Mouse (Mus musculus): Measurements from ENCODE around the gene Srarp. TPM values are rescaled to one million over a fixed set of nuclear protein-coding genes. Genes with fewer than 3 reads are reported as not detected.

The Srarp gene
- not detected in 2 replicates for polyA plus RNA-seq (2014; fragmentation: Nextera tagmentation; extraction: Ambion mirVana)

- no peaks in the 10 kb centered on the region for H3K36me3 ChIP-seq (ENCODE audit: control insufficient read depth, insufficient read depth, low read length)
- DNase-seq (ENCODE audit: low spot score): no peak
- H3K27ac ChIP-seq (ENCODE audit: low read depth, low read length): no peak within 1 kb of the TSS
- H3K4me3 ChIP-seq (ENCODE audit: low read depth, low read length): no peak within 1 kb of the TSS
- H3K4me1 ChIP-seq (replicated peaks; ENCODE audit: control insufficient read depth, insufficient read depth, low read length): no peaks in the 10 kb centered on the region
- WGBS: 76% methylated on average over 1 of the region's 1 CpGs
- no peaks in the 10 kb centered on the region for H3K9me3 ChIP-seq (ENCODE audit: control insufficient read depth, low read length)
- no peaks in the 10 kb centered on the region for H3K27me3 ChIP-seq (replicated peaks; ENCODE audit: control insufficient read depth, insufficient read depth, low read length)
- ATAC-seq (replicated peaks; ENCODE audit: low FRiP score): no peak
- no peak within 1 kb of the TSS for H3K4me2 ChIP-seq
- H3K9ac ChIP-seq (ENCODE audit: low read depth, low read length): no peak within 1 kb of the TSS
Observed at GRCm38 (mm10) chr4:141435974-141436373, at the start of gene Srarp. TSS of gene Srarp (minus strand) at chr4:141436105.

DNA sequence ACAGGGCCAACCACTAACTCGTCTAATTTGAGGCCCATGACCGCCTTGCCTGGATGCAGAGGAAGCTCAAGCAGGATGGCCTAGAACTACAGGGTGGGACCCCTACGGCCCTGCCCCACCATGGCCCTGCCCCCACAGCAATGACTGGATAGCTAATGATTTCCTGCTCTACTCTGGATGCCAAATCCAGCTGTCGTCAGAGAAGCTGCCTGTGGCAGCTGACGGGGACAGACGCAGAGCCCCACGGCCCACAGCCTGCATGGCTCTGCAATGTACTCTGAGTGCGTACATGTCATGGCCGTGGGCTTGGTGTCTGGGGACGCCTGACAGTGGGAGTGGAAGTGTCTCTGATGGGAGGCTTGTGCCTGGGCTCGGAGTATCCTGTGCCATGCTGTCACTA is 48.2 kb upstream of the Srarp start:
- 84% methylated on average over 11 of the region's 11 CpGs for WGBS
- DNase-seq (ENCODE audit: low spot score): no peak

DNA sequence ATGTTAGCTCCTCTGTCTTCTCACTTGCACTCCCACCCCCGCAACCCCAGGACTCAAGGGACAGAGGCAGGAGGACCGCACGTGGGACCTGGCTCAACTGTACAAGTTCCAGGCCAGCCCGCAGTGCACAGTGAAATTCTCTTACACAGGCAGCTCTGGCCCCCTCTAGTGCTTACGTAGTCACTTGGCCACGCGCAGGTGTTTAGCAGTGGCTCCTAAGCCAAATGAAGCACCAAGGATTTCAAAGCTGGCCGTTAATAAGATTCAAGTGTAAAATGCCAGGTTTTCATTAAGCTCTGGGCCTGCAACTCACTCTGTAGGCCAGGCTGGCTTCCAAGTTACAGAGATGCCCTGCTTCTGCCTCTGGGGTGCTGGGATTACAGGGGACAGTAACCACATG is 43.5 kb upstream of the Srarp start:
- H3K4me3 ChIP-seq (ENCODE audit: low read depth, low read length): no peak overlapping the region
- ATAC-seq (replicated peaks; ENCODE audit: low FRiP score) (no peak), DNase-seq (ENCODE audit: low spot score) (no peak)
- no peaks in the 10 kb centered on the region for H3K27me3 ChIP-seq (replicated peaks; ENCODE audit: control insufficient read depth, insufficient read depth, low read length)
- H3K27ac ChIP-seq (ENCODE audit: low read depth, low read length): no peak overlapping the region
- no peak overlapping the region for H3K9ac ChIP-seq (ENCODE audit: low read depth, low read length)
- H3K4me2 ChIP-seq: no peak overlapping the region
- H3K9me3 ChIP-seq (ENCODE audit: control insufficient read depth, low read length): no peaks in the 10 kb centered on the region
- H3K4me1 ChIP-seq (replicated peaks; ENCODE audit: control insufficient read depth, insufficient read depth, low read length): no peaks in the 10 kb centered on the region
- 94% methylated on average over 8 of the region's 8 CpGs for WGBS
- H3K36me3 ChIP-seq (ENCODE audit: control insufficient read depth, insufficient read depth, low read length): peaks cover 74% of the 10 kb centered on the region

More for the DNA sequence above, 48.2 kb upstream of the Srarp start:
- no peak overlapping the region for H3K27ac ChIP-seq (ENCODE audit: low read depth, low read length)
- no peak overlapping the region for H3K9ac ChIP-seq (ENCODE audit: low read depth, low read length)
- no peaks in the 10 kb centered on the region for H3K9me3 ChIP-seq (ENCODE audit: control insufficient read depth, low read length)
- no peaks in the 10 kb centered on the region for H3K27me3 ChIP-seq (replicated peaks; ENCODE audit: control insufficient read depth, insufficient read depth, low read length)
- no peak overlapping the region for H3K4me2 ChIP-seq
- no peak overlapping the region for H3K4me3 ChIP-seq (ENCODE audit: low read depth, low read length)
- H3K36me3 ChIP-seq (ENCODE audit: control insufficient read depth, insufficient read depth, low read length): peaks cover 58% of the 10 kb centered on the region
- ATAC-seq (replicated peaks; ENCODE audit: low FRiP score): no peak
- H3K4me1 ChIP-seq (replicated peaks; ENCODE audit: control insufficient read depth, insufficient read depth, low read length): no peaks in the 10 kb centered on the region

- Histone ChIP-seq H3K9ac (ENCODE audit: low read depth, low read length) (no peak overlapping the region), H3K27me3 (replicated peaks; ENCODE audit: control insufficient read depth, insufficient read depth, low read length) (no peaks in the 10 kb centered on the region), H3K4me2 (no peak overlapping the region), H3K36me3 (ENCODE audit: control insufficient read depth, insufficient read depth, low read length) (peaks cover 80% of the 10 kb centered on the region), H3K4me1 (replicated peaks; ENCODE audit: control insufficient read depth, insufficient read depth, low read length) (no peaks in the 10 kb centered on the region), H3K27ac (ENCODE audit: low read depth, low read length) (no peak overlapping the region), H3K4me3 (ENCODE audit: low read depth, low read length) (no peak overlapping the region), H3K9me3 (ENCODE audit: control insufficient read depth, low read length) (no peaks in the 10 kb centered on the region)
- DNase-seq (ENCODE audit: low spot score): no peak
- no peak for ATAC-seq (replicated peaks; ENCODE audit: low FRiP score)
- 94% methylated on average over 32 of the region's 32 CpGs for whole genome bisulfite sequencing
Observed at GRCm38 (mm10) chr4:141478794-141479193, 42.9 kb upstream of the Srarp start.

DNA sequence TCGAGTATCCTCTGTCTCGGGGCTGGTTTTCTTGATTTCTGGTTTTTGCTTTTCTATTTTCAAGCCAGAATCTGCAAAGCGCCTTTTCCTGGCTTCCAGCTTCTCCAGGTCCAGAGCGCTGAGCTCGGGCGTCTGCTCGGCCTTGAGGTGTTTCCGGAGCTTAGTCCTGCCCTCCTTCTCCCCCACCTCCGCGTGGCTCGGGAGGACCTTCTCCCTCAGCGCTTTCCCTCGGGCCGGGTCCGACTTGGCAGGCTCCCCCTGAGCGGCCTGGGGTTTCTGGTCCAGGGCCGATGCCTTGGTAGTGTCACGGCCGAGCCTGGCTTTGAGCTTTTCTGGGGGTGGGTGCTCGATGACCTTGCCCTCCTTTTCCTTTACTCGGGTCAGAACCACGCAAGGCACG is 42.3 kb upstream of the Srarp start:
- no peaks in the 10 kb centered on the region; the same call in 1 of the 2 replicates for H3K4me1 ChIP-seq (replicated peaks; ENCODE audit: control insufficient read depth, insufficient read depth, low read length)
- no peak overlapping the region for H3K27ac ChIP-seq (ENCODE audit: low read depth, low read length)
- H3K9me3 ChIP-seq (ENCODE audit: control insufficient read depth, low read length): no peaks in the 10 kb centered on the region
- DNase-seq (ENCODE audit: low spot score) (no peak), ATAC-seq (replicated peaks; ENCODE audit: low FRiP score) (no peak)
- no peaks in the 10 kb centered on the region for H3K27me3 ChIP-seq (replicated peaks; ENCODE audit: control insufficient read depth, insufficient read depth, low read length)
- 88% methylated on average over 23 of the region's 23 CpGs for WGBS
- peaks cover 82% of the 10 kb centered on the region for H3K36me3 ChIP-seq (ENCODE audit: control insufficient read depth, insufficient read depth, low read length)
- H3K4me2 ChIP-seq: no peak overlapping the region
- H3K9ac ChIP-seq (ENCODE audit: low read depth, low read length): no peak overlapping the region
- H3K4me3 ChIP-seq (ENCODE audit: low read depth, low read length): no peak overlapping the region

DNA sequence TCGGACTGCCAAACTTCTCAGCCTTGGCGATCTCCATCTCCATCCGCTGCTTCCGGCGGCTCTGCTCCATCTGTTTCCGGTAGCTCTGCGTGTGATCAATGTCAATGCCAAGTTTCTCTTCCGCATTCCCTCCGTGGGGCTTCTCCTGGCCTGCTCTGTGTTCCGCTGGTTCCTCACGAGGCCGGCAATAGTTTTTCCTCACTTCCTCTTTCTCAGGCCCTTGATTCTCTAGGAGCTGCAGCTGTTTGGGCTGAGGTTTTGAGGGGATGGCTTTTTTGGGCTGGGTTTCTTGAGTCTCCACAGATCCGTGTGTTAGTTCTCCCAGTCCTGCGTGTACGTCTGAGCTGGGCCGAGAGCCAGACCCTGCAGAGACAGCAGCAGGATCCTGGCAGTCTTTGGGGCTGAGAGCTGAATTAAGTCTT is 41.8 kb upstream of the Srarp start:
- ATAC-seq (replicated peaks; ENCODE audit: low FRiP score) (no peak), DNase-seq (ENCODE audit: low spot score) (no peak)
- Histone ChIP-seq H3K4me2 (no peak overlapping the region), H3K9ac (ENCODE audit: low read depth, low read length) (no peak overlapping the region), H3K36me3 (ENCODE audit: control insufficient read depth, insufficient read depth, low read length) (peaks cover 85% of the 10 kb centered on the region), H3K4me1 (replicated peaks; ENCODE audit: control insufficient read depth, insufficient read depth, low read length) (no peaks in the 10 kb centered on the region; the same call in 1 of the 2 replicates), H3K4me3 (ENCODE audit: low read depth, low read length) (no peak overlapping the region), H3K27me3 (replicated peaks; ENCODE audit: control insufficient read depth, insufficient read depth, low read length) (no peaks in the 10 kb centered on the region), H3K27ac (ENCODE audit: low read depth, low read length) (no peak overlapping the region), H3K9me3 (ENCODE audit: control insufficient read depth, low read length) (no peaks in the 10 kb centered on the region)
- WGBS: 82% methylated on average over 16 of the region's 16 CpGs

GRCm38 (mm10) chr4:141474431-141474830 is 38.5 kb upstream of the Srarp start:
- Histone ChIP-seq H3K4me3 (ENCODE audit: low read depth, low read length) (no peak overlapping the region), H3K36me3 (ENCODE audit: control insufficient read depth, insufficient read depth, low read length) (peaks cover 88% of the 10 kb centered on the region), H3K9ac (ENCODE audit: low read depth, low read length) (no peak overlapping the region), H3K9me3 (ENCODE audit: control insufficient read depth, low read length) (no peaks in the 10 kb centered on the region), H3K27ac (ENCODE audit: low read depth, low read length) (no peak overlapping the region), H3K4me1 (replicated peaks; ENCODE audit: control insufficient read depth, insufficient read depth, low read length) (no peaks in the 10 kb centered on the region; the same call in 1 of the 2 replicates), H3K27me3 (replicated peaks; ENCODE audit: control insufficient read depth, insufficient read depth, low read length) (no peaks in the 10 kb centered on the region), H3K4me2 (no peak overlapping the region)
- WGBS: 91% methylated on average over 19 of the region's 19 CpGs
- DNase-seq (ENCODE audit: low spot score) (no peak), ATAC-seq (replicated peaks; ENCODE audit: low FRiP score) (no peak)

GRCm38 (mm10) chr4:141472641-141473321 is 36.9 kb upstream of the Srarp start:
- H3K27me3 ChIP-seq (replicated peaks; ENCODE audit: control insufficient read depth, insufficient read depth, low read length): no peaks in the 10 kb centered on the region
- no peaks in the 10 kb centered on the region; the same call in 1 of the 2 replicates for H3K4me1 ChIP-seq (replicated peaks; ENCODE audit: control insufficient read depth, insufficient read depth, low read length)
- no peak overlapping the region for H3K4me2 ChIP-seq
- H3K9me3 ChIP-seq (ENCODE audit: control insufficient read depth, low read length): no peaks in the 10 kb centered on the region
- peaks cover 78% of the 10 kb centered on the region for H3K36me3 ChIP-seq (ENCODE audit: control insufficient read depth, insufficient read depth, low read length)
- no peak overlapping the region for H3K27ac ChIP-seq (ENCODE audit: low read depth, low read length)
- no peak for ATAC-seq (replicated peaks; ENCODE audit: low FRiP score)
- H3K4me3 ChIP-seq (ENCODE audit: low read depth, low read length): no peak overlapping the region
- DNase-seq (ENCODE audit: low spot score): no peak
- H3K9ac ChIP-seq (ENCODE audit: low read depth, low read length): no peak overlapping the region
- WGBS: 87% methylated on average over 32 of the region's 32 CpGs

DNA sequence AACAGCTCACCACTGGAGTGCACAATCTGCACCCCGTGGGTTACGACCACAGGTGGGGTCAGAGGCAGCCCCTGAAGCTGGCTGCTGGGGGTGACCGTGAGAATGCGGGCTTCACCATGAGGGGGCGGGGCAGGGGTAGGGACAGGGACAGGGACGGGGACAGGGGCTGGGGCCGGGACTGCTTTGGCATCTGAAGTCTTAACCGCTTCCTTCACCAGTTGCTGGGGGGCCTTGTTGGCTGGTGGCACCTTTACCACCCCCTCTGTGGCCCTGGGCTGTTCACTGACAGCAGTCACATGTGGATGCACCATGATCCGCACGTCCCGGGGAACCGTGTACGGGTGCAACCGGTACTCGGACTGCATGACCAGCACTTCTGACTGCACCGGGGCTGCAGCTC is 35.6 kb upstream of the Srarp start:
- Histone ChIP-seq H3K36me3 (ENCODE audit: control insufficient read depth, insufficient read depth, low read length) (peaks cover 77% of the 10 kb centered on the region), H3K9ac (ENCODE audit: low read depth, low read length) (no peak overlapping the region)

More for the DNA sequence above, 35.6 kb upstream of the Srarp start:
- no peak overlapping the region for H3K27ac ChIP-seq (ENCODE audit: low read depth, low read length)
- ATAC-seq (replicated peaks; ENCODE audit: low FRiP score) (no peak), DNase-seq (ENCODE audit: low spot score) (no peak)
- no peak overlapping the region for H3K4me3 ChIP-seq (ENCODE audit: low read depth, low read length)
- H3K27me3 ChIP-seq (replicated peaks; ENCODE audit: control insufficient read depth, insufficient read depth, low read length): no peaks in the 10 kb centered on the region
- no peaks in the 10 kb centered on the region; the same call in 1 of the 2 replicates for H3K4me1 ChIP-seq (replicated peaks; ENCODE audit: control insufficient read depth, insufficient read depth, low read length)
- H3K4me2 ChIP-seq: no peak overlapping the region
- no peaks in the 10 kb centered on the region for H3K9me3 ChIP-seq (ENCODE audit: control insufficient read depth, low read length)
- WGBS: 97% methylated on average over 16 of the region's 16 CpGs

Data from liver, embryonic 11.5 days (tissue).